Mouse (Mus musculus) forelimb bud, embryonic 11.5 days (tissue): ENCODE results near the gene Gnb4.
A peak's percentile ranks its signal among the peaks of the same experiment; 100 is the strongest.

ENCODE experiments used
- DNase-seq: peaks from one replicate; pipeline ENCODE4 v3.0.0-alpha.2; 2012; ENCODE audit warnings: low read depth, low spot score

Gene Gnb4

GRCm38 (mm10) chr3:32614786-32615185 lies 1.6 kb downstream of the Gnb4 start:
- DNase-seq = no peak

GRCm38 (mm10) chr3:32611606-32612170 lies 4.7 kb downstream of the Gnb4 start:
- no peak for DNase-seq

- peak; percentile 9 for DNase-seq
Measured at GRCm38 (mm10) chr3:32610560-32610959, 5.8 kb downstream of the Gnb4 start.

GRCm38 (mm10) chr3:32609233-32609632 lies 7.2 kb downstream of the Gnb4 start:
- no peak for DNase-seq

- DNase-seq = no peak
Measured at GRCm38 (mm10) chr3:32601055-32601454, 15.3 kb downstream of the Gnb4 start.

- DNase-seq = no peak
Measured at GRCm38 (mm10) chr3:32599328-32599727, 17.1 kb downstream of the Gnb4 start.

GRCm38 (mm10) chr3:32595080-32595479 lies 21.3 kb downstream of the Gnb4 start:
- DNase-seq = no peak

GRCm38 (mm10) chr3:32586274-32586673 lies 30.1 kb downstream of the Gnb4 start:
- no peak for DNase-seq

GRCm38 (mm10) chr3:32583489-32583888 lies 32.9 kb downstream of the Gnb4 start:
- DNase-seq = no peak

- no peak for DNase-seq
Measured at GRCm38 (mm10) chr3:32581911-32582310, 34.5 kb downstream of the Gnb4 start.

- no peak for DNase-seq
Measured at GRCm38 (mm10) chr3:32580738-32581137, 35.6 kb downstream of the Gnb4 start.

GRCm38 (mm10) chr3:32578772-32579171 lies 37.6 kb downstream of the Gnb4 start:
- no peak for DNase-seq

GRCm38 (mm10) chr3:32575151-32575550 lies 41.2 kb downstream of the Gnb4 start:
- no peak for DNase-seq

- DNase-seq = no peak
Measured at GRCm38 (mm10) chr3:32573881-32574280, 42.5 kb downstream of the Gnb4 start.

- no peak for DNase-seq
Measured at GRCm38 (mm10) chr3:32573086-32573485, 43.3 kb downstream of the Gnb4 start.

- no peak for DNase-seq
Measured at GRCm38 (mm10) chr3:32563401-32563800, 53.0 kb downstream of the Gnb4 start.

GRCm38 (mm10) chr3:32553061-32553460 lies 63.3 kb downstream of the Gnb4 start:
- DNase-seq = peak; percentile 12

- no peak for DNase-seq
Measured at GRCm38 (mm10) chr3:32538091-32538490, 78.3 kb downstream of the Gnb4 start.

GRCm38 (mm10) chr3:32537556-32537955 lies 78.8 kb downstream of the Gnb4 start:
- no peak for DNase-seq

GRCm38 (mm10) chr3:32535692-32536091 lies 80.7 kb downstream of the Gnb4 start:
- DNase-seq = no peak
